Mouse (Mus musculus) natural killer cell, adult 2 months (primary cell): ENCODE results near the gene Irak3.

Experiments
- DNase-seq, 2 experiments: peaks; one replicate each; pipeline ENCODE4 v3.0.0; 2022; ENCODE audit warnings: low spot score in 2 of 2

Irak3 gene

DNA sequence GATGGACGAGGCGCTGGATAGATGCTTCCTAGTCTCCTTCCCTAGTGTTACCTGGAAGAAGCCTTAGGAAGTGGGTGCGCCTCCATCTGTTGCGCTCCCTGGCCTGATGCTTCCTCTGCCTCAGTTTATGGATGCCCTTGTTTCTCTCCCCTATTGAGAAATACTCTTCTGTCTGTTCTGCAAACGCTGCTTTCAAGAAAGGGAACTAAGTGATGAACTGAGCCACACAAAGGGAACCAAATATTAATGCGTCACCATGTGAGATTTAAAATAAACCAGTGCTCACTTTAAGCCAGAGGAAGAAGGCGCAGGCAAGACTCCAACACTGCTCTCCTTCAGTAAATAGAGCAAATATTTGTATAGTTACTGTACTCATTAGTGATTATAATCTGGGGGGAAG is 38.4 kb downstream of the Irak3 start:
- no peak for DNase-seq

DNA sequence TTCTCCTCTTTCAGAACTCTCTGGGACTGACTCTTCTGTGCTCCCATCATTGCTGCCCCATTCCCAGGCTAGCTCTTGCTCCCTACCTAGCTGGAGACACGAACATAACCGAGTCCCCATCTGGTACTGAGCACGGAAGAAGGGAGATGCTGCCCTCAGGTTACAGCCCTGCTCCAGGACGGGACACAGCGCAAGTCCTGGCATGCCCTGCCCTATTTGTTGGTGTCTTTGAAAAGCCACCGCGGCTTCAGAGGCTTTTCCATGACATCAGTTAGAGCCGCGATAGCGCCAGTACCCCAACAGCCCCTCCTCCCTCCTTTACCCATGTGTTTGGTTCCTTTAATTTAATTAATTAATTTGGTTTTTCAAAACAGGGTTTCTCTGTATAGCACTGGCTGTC is 39.1 kb downstream of the Irak3 start:
- DNase-seq, result no peak

GRCm38 (mm10) chr10:120160533-120160932 is 41.4 kb downstream of the Irak3 start:
- no peak for DNase-seq

- DNase-seq, result no peak
Measured at GRCm38 (mm10) chr10:120153911-120154310, 48.0 kb downstream of the Irak3 start.

- DNase-seq, result no peak
Measured at GRCm38 (mm10) chr10:120151672-120152071, 50.3 kb downstream of the Irak3 start.

DNA sequence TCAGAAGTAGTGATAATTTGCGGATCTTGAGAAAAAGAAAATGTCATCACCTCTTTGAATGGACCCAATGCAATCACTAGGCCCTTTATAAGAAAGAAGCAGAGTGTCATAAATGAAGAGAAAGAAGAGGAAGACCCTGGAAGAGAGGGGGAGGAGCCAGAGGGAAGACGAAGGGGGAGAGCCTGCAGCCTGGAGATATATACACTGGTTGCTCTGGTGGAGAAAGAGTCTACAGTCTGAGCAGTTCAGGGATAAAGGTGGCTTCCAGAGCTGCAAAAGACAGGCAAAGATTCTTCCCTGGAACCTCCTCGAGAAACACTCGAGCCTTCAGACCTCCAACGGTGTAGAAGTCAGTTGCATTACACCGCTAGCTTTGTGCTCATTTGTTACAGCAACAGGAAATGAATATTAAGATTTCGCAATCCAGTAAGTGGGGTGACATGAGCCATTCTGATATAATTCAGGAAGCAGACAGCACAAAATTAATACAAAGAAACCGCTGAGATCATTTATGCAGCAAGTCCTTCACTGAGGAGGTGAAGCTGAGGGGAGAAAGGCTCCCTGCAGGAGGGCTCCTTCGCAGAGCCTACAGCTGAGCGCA is 60.9 kb downstream of the Irak3 start:
- DNase-seq, result no peak

DNA sequence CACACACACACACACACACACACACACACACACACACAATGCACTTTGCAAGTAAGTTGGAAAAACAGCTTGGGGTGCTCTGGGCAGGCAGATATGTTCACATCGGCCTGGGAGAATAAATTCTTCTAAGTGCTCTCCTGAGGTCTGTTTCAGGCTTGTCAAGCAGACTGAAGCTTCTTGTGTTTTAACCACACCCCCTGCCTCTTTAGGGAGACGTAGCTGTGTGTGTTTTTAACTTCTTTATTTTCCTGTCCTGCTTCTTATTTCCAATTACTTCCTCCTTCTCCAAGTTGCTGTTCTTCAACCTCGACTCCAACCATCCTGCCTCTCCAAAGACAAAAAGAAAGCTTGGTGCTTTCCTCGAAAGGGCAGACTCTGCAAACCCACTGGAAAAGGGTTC is 61.7 kb downstream of the Irak3 start:
- DNase-seq, result no peak

DNA sequence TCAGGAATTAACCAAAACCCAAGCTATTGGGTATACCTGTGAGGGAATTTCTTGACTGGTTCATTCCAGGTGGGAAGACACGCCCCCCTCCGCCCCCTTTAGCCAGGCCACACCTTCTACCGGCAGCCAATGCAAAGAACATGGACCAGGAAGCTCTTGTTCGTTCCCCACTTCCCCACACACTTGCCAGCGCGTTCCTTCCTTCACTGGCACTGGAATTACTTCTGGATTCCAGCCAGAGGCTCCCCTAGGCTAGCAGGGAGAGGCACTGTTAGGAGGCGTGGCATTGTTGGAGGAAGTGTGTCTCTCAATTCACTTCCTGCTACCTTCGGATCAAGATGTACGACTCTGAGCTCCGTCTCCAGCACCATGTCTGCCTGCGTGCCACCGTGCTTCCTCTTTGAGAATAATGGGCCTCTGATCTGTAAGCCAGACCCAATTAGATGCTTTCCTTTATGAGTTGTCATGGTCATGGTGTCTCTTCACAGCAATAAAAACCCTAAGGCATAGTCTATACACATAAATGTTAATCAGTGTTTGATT is 65.8 kb downstream of the Irak3 start:
- DNase-seq, result no peak

- no peak for DNase-seq
Measured at GRCm38 (mm10) chr10:120133697-120134096, 68.2 kb downstream of the Irak3 start.

DNA sequence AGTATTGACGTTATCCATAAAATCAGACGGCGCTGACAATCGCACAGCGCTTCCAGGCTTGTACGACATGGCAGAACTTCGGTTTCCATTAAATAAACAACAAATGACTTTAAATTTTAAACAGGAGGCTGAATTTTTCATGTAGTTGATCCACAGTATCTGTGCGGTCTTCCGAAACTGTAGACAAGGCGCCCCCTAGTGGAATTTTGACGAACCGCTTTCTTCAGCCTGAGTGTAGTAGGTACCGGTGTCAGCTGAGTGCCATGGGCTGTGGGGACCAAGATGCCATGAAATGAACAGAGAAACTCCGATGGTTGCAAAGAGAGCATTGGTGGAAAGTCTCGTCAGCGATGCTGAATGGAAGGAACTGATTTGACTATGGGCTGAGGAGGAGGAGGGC is 71.3 kb downstream of the Irak3 start:
- DNase-seq, result peak in 1 of 2 experiments; percentile 30

- DNase-seq, result no peak
Measured at GRCm38 (mm10) chr10:120128601-120129277, 73.2 kb downstream of the Irak3 start.

DNA sequence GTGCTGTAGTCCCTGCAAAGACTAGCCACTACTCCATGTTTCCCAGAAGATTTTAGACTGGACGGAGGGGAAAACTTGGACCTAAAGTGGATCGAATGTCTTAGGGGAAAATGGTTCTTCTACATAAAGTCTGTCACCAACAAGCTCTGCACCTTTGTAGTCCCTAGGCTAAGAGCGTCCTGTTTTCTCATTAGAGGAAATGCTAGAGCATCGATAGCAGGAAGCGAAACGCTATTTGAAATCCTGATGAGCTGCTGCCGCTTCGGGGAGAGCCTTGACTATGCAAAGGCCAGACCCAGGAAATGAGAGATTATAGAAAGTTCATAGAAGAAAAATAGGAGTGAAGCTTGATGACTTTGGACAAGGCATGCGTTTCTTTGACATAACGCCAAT is 76.5 kb downstream of the Irak3 start:
- no peak for DNase-seq

DNA sequence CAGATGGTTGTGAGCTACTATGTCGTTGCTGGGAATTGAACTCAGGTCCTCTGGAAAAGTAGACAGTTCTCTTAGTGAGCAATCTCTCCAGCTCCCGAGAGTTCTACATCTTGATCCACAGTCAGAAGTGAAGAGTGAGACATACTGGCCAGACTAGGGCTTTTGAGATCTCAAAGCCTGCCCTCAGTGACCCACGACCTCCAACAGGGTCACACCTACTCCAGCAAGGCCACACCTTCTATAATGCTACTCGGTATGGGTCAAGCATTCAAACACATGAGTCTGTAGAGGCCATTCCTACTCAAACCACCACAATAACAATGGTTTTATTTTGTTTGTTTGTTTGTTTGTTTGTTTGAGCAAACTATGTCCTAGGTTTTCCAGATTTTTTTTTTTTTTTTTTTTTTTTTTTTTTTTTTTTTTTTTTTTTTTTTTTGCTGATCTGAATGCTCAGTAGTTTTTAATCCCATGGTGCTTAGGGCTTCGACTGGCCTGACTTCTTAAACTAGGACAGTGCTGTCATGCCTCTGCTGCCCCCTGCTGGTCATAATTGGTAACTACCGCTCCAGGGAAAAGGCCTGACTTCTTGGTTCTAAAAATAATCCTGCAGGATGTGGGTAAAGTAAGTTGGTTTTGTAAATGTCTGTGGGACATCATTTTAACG is 77.0 kb downstream of the Irak3 start:
- DNase-seq, result peak; percentile 69 to 80

GRCm38 (mm10) chr10:120123721-120124120 is 78.2 kb downstream of the Irak3 start:
- no peak for DNase-seq

DNA sequence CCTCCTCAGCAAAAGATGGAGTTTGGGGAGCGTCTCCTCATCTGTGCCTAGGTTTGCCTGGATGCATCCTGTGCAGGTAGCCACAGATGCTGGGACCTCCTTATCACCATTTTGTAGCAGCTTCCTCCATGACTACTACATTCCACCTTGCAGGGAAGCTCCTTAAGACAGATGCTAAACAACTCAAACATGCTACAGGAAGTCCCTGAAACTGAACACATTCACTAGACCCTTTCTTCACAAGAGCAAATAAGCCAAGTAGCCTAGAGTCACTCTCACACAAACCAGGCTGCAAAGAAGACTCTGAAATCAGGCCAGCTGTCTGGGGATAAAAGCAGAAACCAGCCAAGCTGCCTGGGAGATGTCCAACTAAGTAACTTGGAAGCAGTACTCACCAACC is 86.7 kb downstream of the Irak3 start:
- DNase-seq, result no peak

DNA sequence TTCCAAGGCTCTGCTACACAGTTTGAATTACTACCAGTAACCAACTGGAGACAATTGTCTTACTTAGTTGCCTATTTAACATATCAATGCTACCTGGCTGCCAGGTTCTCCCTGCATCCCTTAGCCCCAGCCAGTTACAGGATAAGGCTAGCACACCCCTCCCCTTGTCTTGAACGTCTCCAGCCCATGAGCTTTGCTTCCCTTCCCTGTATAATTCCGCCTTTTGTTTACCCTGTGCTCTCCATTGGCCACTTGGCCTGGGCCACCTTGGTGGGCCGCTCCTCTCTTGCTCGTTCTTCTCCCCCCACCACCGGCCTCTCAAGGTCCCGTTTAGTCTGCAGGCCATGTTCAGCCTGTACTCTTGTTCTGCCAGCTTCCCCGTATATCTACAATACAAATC is 87.4 kb downstream of the Irak3 start:
- DNase-seq, result no peak

DNA sequence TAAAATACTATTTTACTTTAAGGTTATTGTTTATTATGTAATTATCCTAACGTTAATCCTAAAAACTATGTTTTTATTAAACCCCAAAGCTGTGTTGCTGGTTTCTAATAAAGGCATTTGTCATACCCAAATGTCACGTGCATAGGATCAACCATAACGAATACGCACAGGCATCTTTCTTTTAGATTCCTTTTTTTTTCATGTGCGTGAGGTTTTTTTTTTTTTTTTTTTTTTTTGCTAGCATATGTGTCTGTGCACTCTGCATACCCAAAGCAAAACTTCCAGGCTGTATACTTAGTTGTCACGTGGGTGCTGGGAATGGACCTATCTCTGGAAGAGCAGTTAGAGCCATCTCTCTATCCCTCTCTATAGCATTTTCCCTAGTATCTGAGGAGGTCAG is 88.0 kb downstream of the Irak3 start:
- no peak for DNase-seq

DNA sequence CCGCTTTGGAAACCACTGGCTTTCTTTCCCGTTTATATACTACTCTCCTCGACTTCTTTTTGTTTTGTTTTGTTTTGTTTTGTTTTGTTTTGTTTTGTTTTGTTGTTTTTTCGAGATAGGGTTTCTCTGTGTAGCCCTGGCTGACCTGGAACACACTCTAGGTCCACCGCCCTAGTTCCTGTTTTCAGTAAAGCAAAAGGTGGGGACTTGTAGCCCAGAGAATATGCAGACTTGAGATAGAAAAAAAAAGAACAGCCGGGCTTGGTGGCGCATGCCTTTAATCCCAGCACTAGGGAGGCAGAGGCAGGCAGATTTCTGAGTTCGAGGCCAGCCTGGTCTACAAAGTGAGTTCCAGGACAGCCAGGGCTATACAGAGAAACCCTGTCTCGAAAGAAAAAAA is 88.4 kb downstream of the Irak3 start:
- DNase-seq, result peak in 1 of 2 experiments; percentile 17

GRCm38 (mm10) chr10:120112507-120113396 is 89.2 kb downstream of the Irak3 start, which contains the start of gene Helb:
Helb (minus strand) TSS chr10:120112987.
- DNase-seq, result peak; percentile 99

DNA sequence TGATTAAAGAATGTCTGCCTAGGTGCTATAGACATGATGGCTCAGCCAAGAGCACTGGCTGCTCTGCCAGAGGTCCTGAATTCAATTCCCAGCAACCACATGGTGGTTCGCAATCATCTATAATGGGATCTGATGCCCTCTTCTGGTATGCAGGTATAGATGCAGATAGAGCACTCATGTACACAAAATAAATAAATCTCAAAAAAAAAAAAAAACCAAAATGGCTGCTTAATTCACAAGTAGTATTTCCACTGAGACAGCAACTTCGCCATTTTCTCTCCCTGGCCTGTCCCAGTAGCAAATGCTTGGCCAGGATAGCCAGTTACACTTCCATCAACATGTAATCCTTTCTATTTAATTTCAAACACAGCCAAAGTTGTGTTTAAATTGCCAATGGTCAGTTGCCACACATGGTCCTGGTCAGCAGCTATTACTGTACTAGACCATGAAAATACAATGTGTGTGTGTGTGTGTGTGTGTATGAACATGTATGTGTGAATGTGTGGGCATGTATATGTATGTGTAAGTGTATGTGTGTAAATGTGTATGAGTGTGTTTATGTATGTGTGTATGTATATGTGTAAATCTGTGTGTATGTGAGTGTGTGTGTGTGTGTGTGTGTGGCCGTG is 90.1 kb downstream of the Irak3 start:
- no peak for DNase-seq

DNA sequence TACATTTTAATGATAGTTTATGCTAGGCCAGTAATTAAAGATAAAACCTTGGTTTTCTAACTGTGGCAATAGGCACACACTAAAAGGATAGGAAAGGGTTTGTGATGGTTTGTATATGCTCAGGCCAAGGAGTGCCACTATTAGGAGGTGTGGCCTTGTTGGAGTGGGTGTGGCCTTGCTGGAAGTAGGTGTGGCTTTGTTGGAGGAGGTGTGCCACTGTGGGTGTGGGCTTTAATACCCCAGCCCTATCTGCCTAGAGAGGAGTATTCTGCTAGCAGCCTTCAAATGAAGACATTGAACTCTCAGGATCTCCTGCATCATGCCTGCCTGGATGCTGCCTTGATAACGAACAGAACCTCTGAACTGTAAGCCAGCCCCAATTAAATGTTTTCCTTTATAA is 101.1 kb downstream of the Irak3 start:
- DNase-seq, result no peak
